Mouse (Mus musculus): Measurements from ENCODE around the gene Btc. TPM values are rescaled to one million over a fixed set of nuclear protein-coding genes. Genes with fewer than 3 reads are reported as not detected.
A peak's percentile ranks its signal among the peaks of the same experiment; 100 is the strongest.

Btc gene
- polyA plus RNA-seq, 1 experiment = 0.85 TPM

DNA sequence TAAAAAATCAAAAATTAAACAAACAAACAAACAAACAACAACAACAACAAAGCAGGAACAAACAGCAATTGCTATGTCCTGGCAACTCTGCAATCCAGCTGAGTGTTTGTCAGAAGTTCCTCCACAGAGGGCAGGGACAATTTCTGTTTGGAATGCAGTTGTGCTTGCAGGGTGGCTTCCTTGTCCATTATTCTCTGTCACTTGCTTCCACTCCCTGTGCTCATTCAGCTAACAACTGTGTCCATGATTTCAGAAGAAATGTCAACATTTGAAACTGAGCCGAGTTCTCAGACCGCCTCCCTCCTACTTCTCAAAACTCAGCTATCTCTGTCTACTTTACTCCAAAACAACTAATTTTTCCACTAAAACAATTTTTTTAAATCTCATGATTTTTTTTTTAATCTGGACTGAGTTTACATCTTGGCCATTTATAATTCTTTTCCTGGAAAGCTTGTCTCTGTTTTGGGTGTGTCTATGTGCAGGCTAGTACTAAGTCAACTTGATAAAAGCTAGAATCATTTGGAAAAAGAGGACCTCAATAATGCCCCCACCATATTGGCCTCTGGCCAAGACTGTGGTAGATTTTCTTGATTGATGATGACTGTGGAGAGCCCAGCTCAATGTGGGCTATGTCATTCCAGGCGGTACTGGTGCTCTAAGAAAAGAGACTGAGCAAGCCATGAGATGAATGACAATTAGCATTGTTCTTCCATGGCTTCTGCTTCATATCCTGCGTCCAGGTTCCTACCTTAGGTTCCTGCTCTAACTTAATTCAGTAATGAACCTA lies 70.5 kb downstream of the Btc start:
- Histone ChIP-seq H3K4me3 (replicated peaks; ENCODE audit: extremely low read depth, low read depth, low read length) (no peak overlapping the region), H3K4me1 (ENCODE audit: control insufficient read depth, insufficient read depth, low read length) (peaks cover 2% of the 10 kb centered on the region; the same call in 1 of the 2 replicates)
- TF ChIP-seq POLR2A (IDR thresholded peaks at IDR 0.05; ENCODE audit: borderline replicate concordance, extremely low read depth, low read depth, low read length) (no peak), CTCF (IDR thresholded peaks at IDR 0.05; ENCODE audit: insufficient read depth, low read length) (no peak)
- 43% methylated on average over 4 of the region's 4 CpGs for WGBS
- no peak for DNase-seq

GRCm38 (mm10) chr5:91321840-91322239 lies 81.0 kb downstream of the Btc start:
- H3K4me1 ChIP-seq (ENCODE audit: control insufficient read depth, insufficient read depth, low read length) = no peaks in the 10 kb centered on the region
- no peak for DNase-seq
- TF ChIP-seq POLR2A (IDR thresholded peaks at IDR 0.05; ENCODE audit: borderline replicate concordance, extremely low read depth, low read depth, low read length) (no peak), CTCF (IDR thresholded peaks at IDR 0.05; ENCODE audit: insufficient read depth, low read length) (no peak)
- 44% methylated on average over 1 of the region's 1 CpGs for WGBS
- H3K4me3 ChIP-seq (replicated peaks; ENCODE audit: extremely low read depth, low read depth, low read length) = no peak overlapping the region

GRCm38 (mm10) chr5:91320348-91320747 lies 82.4 kb downstream of the Btc start:
- H3K4me1 ChIP-seq (ENCODE audit: control insufficient read depth, insufficient read depth, low read length) = no peaks in the 10 kb centered on the region
- TF ChIP-seq POLR2A (IDR thresholded peaks at IDR 0.05; ENCODE audit: borderline replicate concordance, extremely low read depth, low read depth, low read length) (no peak), CTCF (IDR thresholded peaks at IDR 0.05; ENCODE audit: insufficient read depth, low read length) (no peak)
- no peak overlapping the region for H3K4me3 ChIP-seq (replicated peaks; ENCODE audit: extremely low read depth, low read depth, low read length)
- DNase-seq = no peak
- 76% methylated on average over 4 of the region's 4 CpGs for WGBS

DNA sequence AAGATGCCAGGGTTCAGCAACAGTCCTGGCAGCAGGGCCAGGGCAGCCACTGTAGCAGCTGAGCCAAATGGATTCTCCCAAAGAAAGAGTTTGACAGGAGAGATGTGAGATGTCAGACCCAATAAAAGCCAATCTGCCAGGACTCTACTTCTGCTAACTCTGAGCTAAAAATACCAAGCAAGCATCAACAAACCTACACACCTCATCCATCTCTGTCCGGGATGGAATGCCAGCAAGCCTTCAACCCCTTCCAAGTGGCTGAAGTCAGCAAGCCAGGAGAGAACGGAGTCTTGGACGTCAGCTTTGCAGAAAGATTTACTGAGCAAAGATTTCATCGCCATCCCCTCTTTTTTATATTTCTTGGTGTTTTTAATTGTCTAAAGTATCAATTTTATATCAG lies 88.8 kb downstream of the Btc start:
- no peak for TF ChIP-seq CTCF (IDR thresholded peaks at IDR 0.05; ENCODE audit: insufficient read depth, low read length)
- no peak for TF ChIP-seq POLR2A (IDR thresholded peaks at IDR 0.05; ENCODE audit: borderline replicate concordance, extremely low read depth, low read depth, low read length)
- Histone ChIP-seq H3K4me1 (ENCODE audit: control insufficient read depth, insufficient read depth, low read length) (no peaks in the 10 kb centered on the region), H3K4me3 (replicated peaks; ENCODE audit: extremely low read depth, low read depth, low read length) (no peak overlapping the region)
- no peak for DNase-seq
- 46% methylated on average over 4 of the region's 4 CpGs for WGBS

- Histone ChIP-seq H3K4me3 (replicated peaks; ENCODE audit: extremely low read depth, low read depth, low read length) (no peak overlapping the region), H3K4me1 (ENCODE audit: control insufficient read depth, insufficient read depth, low read length) (no peaks in the 10 kb centered on the region)
- no peak for DNase-seq
- 31% methylated on average over 4 of the region's 4 CpGs for WGBS
- TF ChIP-seq CTCF (IDR thresholded peaks at IDR 0.05; ENCODE audit: insufficient read depth, low read length) (no peak), POLR2A (IDR thresholded peaks at IDR 0.05; ENCODE audit: borderline replicate concordance, extremely low read depth, low read depth, low read length) (no peak)
Measured at GRCm38 (mm10) chr5:91311767-91312166, 91.0 kb downstream of the Btc start.

- Histone ChIP-seq H3K4me3 (replicated peaks; ENCODE audit: extremely low read depth, low read depth, low read length) (no peak overlapping the region), H3K4me1 (ENCODE audit: control insufficient read depth, insufficient read depth, low read length) (no peaks in the 10 kb centered on the region)
- no peak for DNase-seq
- TF ChIP-seq CTCF (IDR thresholded peaks at IDR 0.05; ENCODE audit: insufficient read depth, low read length) = no peak
- TF ChIP-seq POLR2A (IDR thresholded peaks at IDR 0.05; ENCODE audit: borderline replicate concordance, extremely low read depth, low read depth, low read length) = no peak
- WGBS = 50% methylated on average over 7 of the region's 7 CpGs
Measured at GRCm38 (mm10) chr5:91308576-91308975, 94.2 kb downstream of the Btc start.

DNA sequence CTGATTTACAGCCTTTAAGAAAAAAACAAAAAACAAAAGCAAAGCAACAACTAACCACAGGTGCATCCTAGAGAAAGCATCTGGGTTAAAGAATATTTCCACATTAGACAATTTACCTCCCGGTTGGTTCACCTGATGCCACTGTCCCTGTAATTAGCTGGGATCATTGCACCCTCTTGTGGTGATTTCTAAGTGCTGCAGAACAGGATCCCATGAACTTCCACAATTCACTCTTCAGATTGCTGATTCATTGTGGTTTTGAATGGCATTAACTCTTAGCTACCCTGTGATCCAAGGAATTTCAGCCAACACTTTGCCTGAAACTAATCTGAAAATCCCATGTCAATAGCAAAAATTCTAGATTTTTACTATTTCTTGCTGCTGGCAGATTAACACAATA lies 94.9 kb downstream of the Btc start:
- DNase-seq = peak; percentile 15
- WGBS = 9% methylated on average over 1 of the region's 1 CpGs
- Histone ChIP-seq H3K4me3 (replicated peaks; ENCODE audit: extremely low read depth, low read depth, low read length) (no peak overlapping the region), H3K4me1 (ENCODE audit: control insufficient read depth, insufficient read depth, low read length) (no peaks in the 10 kb centered on the region)
- TF ChIP-seq CTCF (IDR thresholded peaks at IDR 0.05; ENCODE audit: insufficient read depth, low read length) (peak; percentile 35; the same call in 1 of the 2 replicates), POLR2A (IDR thresholded peaks at IDR 0.05; ENCODE audit: borderline replicate concordance, extremely low read depth, low read depth, low read length) (no peak)

Other genes starting within 250 kb of the Btc start
- 4.1 and 6.5 TPM in 2 replicates for gene Parm1, start 114.6 kb upstream of the Btc start, polyA plus RNA-seq (2012; rRNA removed)

Data from lung, adult 2 months (tissue).